Mouse (Mus musculus) mature B cell (primary cell): Measurements from ENCODE around the gene Tbc1d1.
"Not testable (repeated sequence)": the region's sequence is repeated elsewhere in the genome, so short reads cannot be mapped to it uniquely, and the experiment has no call there.

Experiments used
- in situ Hi-C: fragments of 300-500 bp; cut with MboI; formaldehyde crosslinking; loops from 2 replicates; pipeline ENCODE4 v1.14.3; 2019

The Tbc1d1 gene

GRCm38 (mm10) chr5:64307289-64307688, 151.2 kb downstream of the Tbc1d1 start:
- in situ Hi-C loops = no loop called here

- in situ Hi-C loops = no loop called here
Observed at GRCm38 (mm10) chr5:64312295-64312694, 156.2 kb downstream of the Tbc1d1 start.

- in situ Hi-C loops = no loop called here
Observed at GRCm38 (mm10) chr5:64313481-64313880, 157.4 kb downstream of the Tbc1d1 start.

GRCm38 (mm10) chr5:64314288-64315052, 158.4 kb downstream of the Tbc1d1 start:
- in situ Hi-C loops = no loop called here

- in situ Hi-C loops = no loop called here
Observed at GRCm38 (mm10) chr5:64315088-64315487, 159.0 kb downstream of the Tbc1d1 start.

- in situ Hi-C loops = no loop called here
Observed at GRCm38 (mm10) chr5:64323286-64323685, 167.2 kb downstream of the Tbc1d1 start.

GRCm38 (mm10) chr5:64324353-64324752, 168.2 kb downstream of the Tbc1d1 start:
- in situ Hi-C loops = no loop called here

- in situ Hi-C loops = no loop called here
Observed at GRCm38 (mm10) chr5:64324920-64325319, 168.8 kb downstream of the Tbc1d1 start.

- in situ Hi-C loops = no loop called here
Observed at GRCm38 (mm10) chr5:64325741-64326355, 169.7 kb downstream of the Tbc1d1 start.

- in situ Hi-C loops = no loop called here
Observed at GRCm38 (mm10) chr5:64326427-64327181, 170.5 kb downstream of the Tbc1d1 start.

- in situ Hi-C loops = no loop called here
Observed at GRCm38 (mm10) chr5:64327212-64327902, 171.3 kb downstream of the Tbc1d1 start.

- in situ Hi-C loops = no loop called here
Observed at GRCm38 (mm10) chr5:64336767-64337408, 180.8 kb downstream of the Tbc1d1 start.

- in situ Hi-C loops = not testable (repeated sequence)
Observed at GRCm38 (mm10) chr5:64338795-64339194, 182.7 kb downstream of the Tbc1d1 start.

GRCm38 (mm10) chr5:64340366-64340765, 184.3 kb downstream of the Tbc1d1 start:
- in situ Hi-C loops = no loop called here

GRCm38 (mm10) chr5:64341671-64342070, 185.6 kb downstream of the Tbc1d1 start:
- in situ Hi-C loops = no loop called here

GRCm38 (mm10) chr5:64342138-64342537, 186.0 kb downstream of the Tbc1d1 start:
- in situ Hi-C loops = no loop called here

- in situ Hi-C loops = no loop called here
Observed at GRCm38 (mm10) chr5:64343972-64344700, 188.0 kb downstream of the Tbc1d1 start.

- in situ Hi-C loops = no loop called here
Observed at GRCm38 (mm10) chr5:64345181-64345735, 189.2 kb downstream of the Tbc1d1 start.

GRCm38 (mm10) chr5:64345761-64346160, 189.7 kb downstream of the Tbc1d1 start:
- in situ Hi-C loops = no loop called here

GRCm38 (mm10) chr5:64346343-64346885, 190.3 kb downstream of the Tbc1d1 start:
- in situ Hi-C loops = no loop called here
